Mouse (Mus musculus) myocyte (in vitro differentiated cells): ENCODE results near the gene Acer1. TPM values are rescaled to one million over a fixed set of nuclear protein-coding genes. Genes with fewer than 3 reads are reported as not detected.

ENCODE experiments used
- H3K27me3 ChIP-seq: one replicate; pipeline ENCODE4 v1.6.1; 2011; ENCODE audit not compliant: control insufficient read depth, insufficient read depth, insufficient read length
- H3K36me3 ChIP-seq: one replicate; pipeline ENCODE4 v1.6.1; 2011; ENCODE audit not compliant: control insufficient read depth, insufficient read depth
- H3K4me2 ChIP-seq: one replicate; pipeline ENCODE4 v1.6.1; 2011; ENCODE audit warnings: low read depth, control low read depth
- H3K4me3 ChIP-seq: one replicate; pipeline ENCODE4 v1.5.1; 2011; ENCODE audit warnings: mild to moderate bottlenecking, control low read depth, moderate library complexity
- H3K79me2 ChIP-seq: one replicate; pipeline ENCODE4 v1.6.1; 2011; ENCODE audit not compliant: control insufficient read depth, insufficient read depth
- H3ac ChIP-seq: one replicate; pipeline ENCODE4 v1.6.1; 2011; ENCODE audit not compliant: control insufficient read depth, insufficient read length
- CEBPB ChIP-seq: IDR thresholded peaks from 2 replicates; pipeline ENCODE4 v1.6.1; 2011; ENCODE audit warnings: mild to moderate bottlenecking, moderate library complexity; ENCODE audit not compliant: poor library complexity, insufficient read depth, severe bottlenecking
- E2F4 ChIP-seq: IDR thresholded peaks from one replicate; pipeline ENCODE4 v1.6.1; 2011; ENCODE audit warnings: mild to moderate bottlenecking, control low read depth, moderate library complexity; ENCODE audit not compliant: insufficient read depth
- MAX ChIP-seq: IDR thresholded peaks from one replicate; pipeline ENCODE4 v1.6.1; 2011; ENCODE audit warnings: low read depth, mild to moderate bottlenecking, control low read depth
- MYOD1 ChIP-seq, 3 experiments: IDR thresholded peaks; one replicate each; pipeline ENCODE4 v1.6.1; 2011; ENCODE audit warnings: control low read depth in 2 of 3, low read depth in 2 of 3, mild to moderate bottlenecking in 2 of 3, moderate library complexity in 1 of 3; ENCODE audit not compliant: insufficient read length in 2 of 3, control insufficient read depth in 1 of 3
- MYOG ChIP-seq, 3 experiments: IDR thresholded peaks; one replicate each; pipeline ENCODE4 v1.6.1; 2011; ENCODE audit warnings: control low read depth in 2 of 3, low read depth in 2 of 3, mild to moderate bottlenecking in 2 of 3; ENCODE audit not compliant: insufficient read length in 2 of 3, control insufficient read depth in 1 of 3, insufficient read depth in 1 of 3
- POLR2A ChIP-seq: IDR thresholded peaks from one replicate; pipeline ENCODE4 v1.6.1; 2011; ENCODE audit warnings: low read depth, mild to moderate bottlenecking, control low read depth, moderate library complexity; ENCODE audit not compliant: insufficient read length
- POLR2AphosphoS2 ChIP-seq: IDR thresholded peaks from one replicate; pipeline ENCODE4 v1.6.1; 2011; ENCODE audit warnings: low read depth, control low read depth; ENCODE audit not compliant: insufficient read length
- REST ChIP-seq: IDR thresholded peaks from one replicate; pipeline ENCODE4 v1.6.1; 2011; ENCODE audit warnings: mild to moderate bottlenecking, control low read depth, moderate library complexity; ENCODE audit not compliant: insufficient read depth, insufficient read length
- SRF ChIP-seq: IDR thresholded peaks from one replicate; pipeline ENCODE4 v1.6.1; 2011; ENCODE audit warnings: low read depth; ENCODE audit not compliant: control insufficient read depth, insufficient read length
- TCF12 ChIP-seq: IDR thresholded peaks from one replicate; pipeline ENCODE4 v1.6.1; 2011; ENCODE audit warnings: mild to moderate bottlenecking, control low read depth; ENCODE audit not compliant: poor library complexity, insufficient read depth, severe bottlenecking
- TCF3 ChIP-seq: IDR thresholded peaks from one replicate; pipeline ENCODE4 v1.6.1; 2011; ENCODE audit warnings: low read depth, control low read depth; ENCODE audit not compliant: insufficient read length
- USF1 ChIP-seq: IDR thresholded peaks from one replicate; pipeline ENCODE4 v1.6.1; 2011; ENCODE audit warnings: low read depth, mild to moderate bottlenecking, control low read depth, moderate library complexity
- polyA plus RNA-seq: library from polyadenylated mRNA; unstranded; fragments of >200 nt; fragmentation: generic; extraction: Trizol; gene quantifications from one replicate; pipeline ENCODE4 v1.2.1, GENCODE M21; 2012; ENCODE audit warnings: missing spikeins

Gene Acer1
- polyA plus RNA-seq, 1 experiment, result not detected

DNA sequence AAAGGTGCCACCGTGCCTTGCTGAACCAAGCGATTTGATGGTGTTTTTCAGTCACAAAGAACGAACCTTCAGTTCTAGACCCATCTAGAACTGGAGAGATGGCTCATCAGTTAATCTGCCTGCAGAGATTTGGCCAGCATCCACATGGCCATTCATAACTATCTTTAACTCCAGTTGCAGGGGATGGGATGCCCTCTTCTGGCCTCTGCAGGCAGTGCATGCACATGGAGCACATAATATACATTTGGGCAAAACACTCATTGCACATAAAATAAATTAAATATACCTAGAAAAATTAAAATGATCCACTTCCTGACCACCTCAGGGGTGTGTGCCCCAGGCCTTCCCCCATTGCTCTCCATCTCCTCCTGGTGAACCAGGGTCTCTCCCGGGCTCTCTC lies 20.0 kb downstream of the Acer1 start:
- Histone ChIP-seq H3K27me3 (peaks cover 16% of the 10 kb centered on the region), H3K4me2 (no peak overlapping the region), H3K4me3 (no peak overlapping the region), H3ac (no peak overlapping the region), H3K36me3 (no peaks in the 10 kb centered on the region), H3K79me2 (no peaks in the 10 kb centered on the region)
- TF ChIP-seq USF1 (no peak), MYOD1 (IDR thresholded peaks at IDR 0.05; ENCODE audit: control insufficient read depth in 1 of 3, insufficient read length in 2 of 3, low read depth in 2 of 3) (no peak), MAX (no peak)

DNA sequence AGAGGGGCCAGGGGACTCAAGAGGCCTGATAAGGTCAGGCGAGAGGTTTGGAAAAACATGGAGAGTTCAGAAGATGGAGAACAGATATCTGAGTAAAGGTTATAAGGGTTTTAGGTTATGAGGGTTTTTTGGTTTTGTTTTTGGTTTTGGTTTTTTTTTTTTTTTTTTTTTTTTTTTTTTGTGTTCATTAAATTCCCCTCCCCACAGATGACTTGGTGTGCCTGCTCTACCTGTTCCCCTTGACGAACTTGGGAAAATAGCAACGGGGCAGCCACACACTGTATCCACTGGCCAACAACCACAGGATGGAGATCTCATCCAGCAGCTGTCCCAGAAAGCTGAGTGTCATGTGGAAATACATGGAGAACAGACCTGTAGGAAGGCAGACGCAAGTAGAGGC lies 23.3 kb downstream of the Acer1 start:
- TF ChIP-seq E2F4 (no peak), MYOG (IDR thresholded peaks at IDR 0.05; ENCODE audit: control insufficient read depth in 1 of 3, insufficient read depth in 1 of 3, insufficient read length in 2 of 3, low read depth in 2 of 3) (no peak), REST (no peak), SRF (no peak)
- H3K4me3 ChIP-seq, result no peak overlapping the region
- no peaks in the 10 kb centered on the region for H3K36me3 ChIP-seq
- no peaks in the 10 kb centered on the region for H3K79me2 ChIP-seq
- no peak overlapping the region for H3ac ChIP-seq
- H3K27me3 ChIP-seq, result peaks cover 7% of the 10 kb centered on the region
- no peak overlapping the region for H3K4me2 ChIP-seq

DNA sequence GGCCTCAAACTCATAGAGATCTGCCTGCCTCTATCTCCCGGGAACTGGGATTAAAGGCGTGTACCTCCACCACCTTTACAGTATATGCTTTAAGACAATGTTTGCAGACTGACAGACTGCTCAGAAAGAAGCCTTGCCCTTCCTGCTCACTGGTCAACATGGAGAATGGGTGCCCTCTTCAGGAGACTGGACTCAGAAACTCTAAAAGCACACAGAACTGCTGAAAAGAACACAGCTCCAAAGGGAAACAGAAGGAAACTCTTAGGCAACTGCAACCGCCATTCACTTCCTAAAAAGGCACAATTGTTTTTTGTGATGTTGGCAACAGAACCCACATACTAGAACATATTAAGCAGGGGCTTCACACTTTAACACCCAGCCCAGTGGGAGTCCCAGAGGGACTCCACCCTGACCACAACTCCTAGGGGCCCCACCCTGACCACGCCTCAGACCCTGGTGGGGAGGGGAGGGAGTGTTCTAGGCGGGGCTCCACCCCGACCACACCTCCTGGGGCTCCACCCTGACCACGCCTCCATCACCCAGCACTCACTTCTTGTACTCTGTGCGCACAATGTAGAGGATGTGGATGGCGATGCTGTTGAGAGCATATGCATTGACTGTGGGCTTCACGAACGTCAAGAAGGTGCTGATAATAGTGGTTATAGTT lies 24.0 kb downstream of the Acer1 start:
- no peaks in the 10 kb centered on the region for H3K36me3 ChIP-seq
- peaks cover 10% of the 10 kb centered on the region for H3K27me3 ChIP-seq
- H3K4me3 ChIP-seq, result no peak overlapping the region
- no peak overlapping the region for H3K4me2 ChIP-seq
- H3K79me2 ChIP-seq, result no peaks in the 10 kb centered on the region
- no peak overlapping the region for H3ac ChIP-seq
- TF ChIP-seq CEBPB (no peak), MYOG (IDR thresholded peaks at IDR 0.05; ENCODE audit: control insufficient read depth in 1 of 3, insufficient read depth in 1 of 3, insufficient read length in 2 of 3, low read depth in 2 of 3) (no peak), E2F4 (no peak), TCF12 (no peak), TCF3 (no peak), POLR2A (no peak)

DNA sequence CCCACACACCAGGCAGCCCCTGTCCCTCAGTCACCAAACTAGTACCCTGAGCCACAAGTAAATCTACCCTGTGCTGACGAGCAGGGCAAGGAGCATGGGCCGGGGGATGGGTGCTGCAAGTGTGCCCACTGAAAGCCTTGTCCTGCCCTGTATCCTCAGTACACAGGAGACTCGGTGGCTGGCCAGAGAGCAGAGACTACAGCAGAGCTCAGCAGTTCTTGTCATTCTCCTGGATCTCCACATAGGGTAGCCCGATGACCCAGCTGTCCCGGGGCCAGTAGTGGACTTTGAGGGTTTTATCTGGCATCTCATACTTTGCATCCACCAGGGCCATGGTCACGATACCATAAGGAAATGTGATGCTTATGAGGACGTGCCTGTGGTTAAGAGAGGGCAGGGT lies 27.1 kb downstream of the Acer1 start:
- peaks cover 7% of the 10 kb centered on the region for H3K27me3 ChIP-seq
- H3ac ChIP-seq, result no peak overlapping the region
- no peaks in the 10 kb centered on the region for H3K79me2 ChIP-seq
- H3K36me3 ChIP-seq, result no peaks in the 10 kb centered on the region
- TF ChIP-seq SRF, result no peak
- no peak for TF ChIP-seq MYOD1 (IDR thresholded peaks at IDR 0.05; ENCODE audit: control insufficient read depth in 1 of 3, insufficient read length in 2 of 3, low read depth in 2 of 3)
- TF ChIP-seq MYOG (IDR thresholded peaks at IDR 0.05; ENCODE audit: control insufficient read depth in 1 of 3, insufficient read depth in 1 of 3, insufficient read length in 2 of 3, low read depth in 2 of 3), result no peak
- TF ChIP-seq CEBPB, result no peak
- H3K4me2 ChIP-seq, result no peak overlapping the region
- H3K4me3 ChIP-seq, result no peak overlapping the region

DNA sequence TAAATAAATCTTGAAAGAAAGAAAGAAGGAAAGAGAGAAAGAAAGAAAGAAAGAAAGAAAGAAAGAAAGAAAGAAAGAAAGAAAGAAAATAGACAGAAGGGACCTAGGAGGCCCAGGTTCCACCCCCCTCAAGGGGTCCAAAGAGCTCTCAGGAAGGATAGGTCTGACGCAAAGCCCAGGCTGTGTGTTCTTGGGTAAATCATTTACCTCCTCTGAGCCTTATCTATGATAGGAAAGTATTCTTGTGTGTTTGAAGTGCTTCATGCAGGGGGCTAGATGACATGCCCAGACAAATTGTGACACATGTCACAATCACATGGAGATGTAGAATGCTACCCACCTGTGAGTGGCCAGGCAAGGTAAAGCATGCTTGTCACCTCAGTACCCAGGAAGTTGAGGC lies 29.3 kb downstream of the Acer1 start:
- TF ChIP-seq CEBPB (no peak), POLR2A (no peak), POLR2AphosphoS2 (no peak), TCF12 (no peak), MAX (no peak), SRF (no peak), REST (no peak), MYOD1 (IDR thresholded peaks at IDR 0.05; ENCODE audit: control insufficient read depth in 1 of 3, insufficient read length in 2 of 3, low read depth in 2 of 3) (no peak)
- H3K4me2 ChIP-seq, result no peak overlapping the region
- no peak overlapping the region for H3K4me3 ChIP-seq
- peaks cover 7% of the 10 kb centered on the region for H3K27me3 ChIP-seq
- H3K79me2 ChIP-seq, result no peaks in the 10 kb centered on the region
- H3ac ChIP-seq, result no peak overlapping the region
- no peaks in the 10 kb centered on the region for H3K36me3 ChIP-seq

DNA sequence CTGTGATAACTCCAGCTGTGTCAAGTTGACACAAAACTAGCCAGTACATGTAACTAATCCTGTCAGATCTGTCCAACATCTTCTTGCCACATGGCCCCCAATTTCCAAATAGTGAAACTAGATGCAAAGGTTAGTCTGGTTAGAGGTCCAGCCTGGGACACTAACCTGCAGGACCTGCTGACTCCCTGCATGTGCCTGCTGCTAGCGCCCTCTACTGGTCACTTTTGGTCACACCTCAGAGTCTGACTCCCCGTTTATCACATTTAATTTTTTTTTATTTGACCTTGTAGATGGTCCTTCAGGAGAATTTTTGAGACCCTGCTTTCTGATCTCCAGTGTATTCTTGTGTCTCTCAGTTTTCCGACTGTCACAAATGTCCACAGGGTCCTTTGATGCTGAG lies 31.0 kb downstream of the Acer1 start:
- no peaks in the 10 kb centered on the region for H3K36me3 ChIP-seq
- H3K79me2 ChIP-seq, result no peaks in the 10 kb centered on the region
- TF ChIP-seq REST (no peak), MYOG (IDR thresholded peaks at IDR 0.05; ENCODE audit: control insufficient read depth in 1 of 3, insufficient read depth in 1 of 3, insufficient read length in 2 of 3, low read depth in 2 of 3) (no peak), USF1 (no peak), CEBPB (no peak), E2F4 (no peak), POLR2A (no peak), POLR2AphosphoS2 (no peak), TCF12 (no peak), MAX (no peak), MYOD1 (IDR thresholded peaks at IDR 0.05; ENCODE audit: control insufficient read depth in 1 of 3, insufficient read length in 2 of 3, low read depth in 2 of 3) (no peak), TCF3 (no peak), SRF (no peak)
- no peak overlapping the region for H3ac ChIP-seq
- H3K27me3 ChIP-seq, result peaks cover 13% of the 10 kb centered on the region
- no peak overlapping the region for H3K4me2 ChIP-seq
- H3K4me3 ChIP-seq, result no peak overlapping the region
